Mouse (Mus musculus): ENCODE measurements around the gene Asphd1.
A peak's percentile ranks its signal among the peaks of the same experiment; 100 is the strongest.

Gene Asphd1

DNA sequence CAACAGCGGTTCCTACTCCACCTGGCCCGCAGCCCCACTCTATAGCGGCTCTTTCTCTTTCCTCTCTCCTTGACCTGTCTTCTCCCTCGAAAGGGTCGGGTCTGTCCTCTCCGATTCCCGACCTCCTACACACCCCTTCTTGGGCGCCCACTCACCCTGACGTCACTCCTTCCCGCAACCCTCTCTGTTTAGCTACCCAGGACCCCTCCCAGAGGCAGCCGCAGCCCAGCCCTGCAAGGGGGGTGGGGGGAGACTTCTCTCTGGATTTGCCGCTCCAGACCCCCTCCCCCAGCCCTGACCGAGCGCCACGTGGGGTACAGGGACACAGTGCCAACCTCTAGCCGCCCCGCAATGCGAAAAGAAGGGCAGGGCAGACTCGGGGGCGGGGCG, at the start of gene Asphd1:
TSS of gene Asphd1 (minus strand) at position 180 of the 390 bp plus-strand sequence.
- peak; percentile 5; the same call in 1 of the 2 replicates for ATAC-seq (ENCODE audit: insufficient number of reproducible peaks, low FRiP score, low TSS enrichment)

GRCm38 (mm10) chr7:126996449-126996848, 47.1 kb upstream of the Asphd1 start:
- ATAC-seq (ENCODE audit: insufficient number of reproducible peaks, low FRiP score, low TSS enrichment) = no peak

DNA sequence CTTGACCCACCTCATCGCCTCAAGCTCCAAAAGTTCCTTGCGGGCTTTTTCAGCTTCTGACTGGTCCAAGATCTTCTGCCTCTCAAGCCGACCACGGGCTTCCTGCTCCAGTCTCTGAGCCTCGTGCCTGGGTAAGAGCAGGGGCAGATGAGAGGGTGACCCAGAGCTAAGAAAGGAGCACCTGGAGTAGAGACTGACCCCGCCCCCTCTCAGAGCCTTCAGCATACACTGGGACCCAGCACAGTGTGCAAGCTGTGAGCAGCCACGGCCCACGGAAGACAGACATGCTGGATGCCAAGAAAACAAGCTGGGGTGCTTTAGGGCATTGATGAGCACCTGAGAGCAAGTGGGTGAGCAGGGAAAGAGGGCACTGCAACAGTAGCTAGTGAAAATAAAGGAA, 39.4 kb upstream of the Asphd1 start:
- no peak for ATAC-seq (ENCODE audit: insufficient number of reproducible peaks, low FRiP score, low TSS enrichment)

DNA sequence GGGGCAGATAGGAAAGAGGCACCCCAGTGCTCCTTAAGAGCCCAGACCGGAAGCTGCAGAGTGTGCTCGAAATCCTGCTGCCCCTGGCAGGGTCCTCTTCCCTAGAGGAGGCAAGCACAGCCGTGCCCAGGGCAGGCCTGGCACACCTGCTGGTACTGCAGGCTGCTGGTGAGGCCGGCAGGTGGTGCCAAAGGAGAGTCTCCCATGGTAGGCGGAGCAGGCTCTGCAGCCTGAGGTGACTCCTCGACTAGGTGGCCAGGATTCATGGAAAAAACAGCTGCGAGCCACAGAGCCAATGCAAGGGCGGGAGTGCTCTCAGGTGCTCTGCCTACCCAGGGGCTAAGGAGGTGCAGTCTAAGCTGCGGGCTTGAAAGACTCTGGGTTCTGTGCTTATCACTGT, 36.9 kb upstream of the Asphd1 start:
- ATAC-seq (ENCODE audit: insufficient number of reproducible peaks, low FRiP score, low TSS enrichment) = peak; percentile 81

DNA sequence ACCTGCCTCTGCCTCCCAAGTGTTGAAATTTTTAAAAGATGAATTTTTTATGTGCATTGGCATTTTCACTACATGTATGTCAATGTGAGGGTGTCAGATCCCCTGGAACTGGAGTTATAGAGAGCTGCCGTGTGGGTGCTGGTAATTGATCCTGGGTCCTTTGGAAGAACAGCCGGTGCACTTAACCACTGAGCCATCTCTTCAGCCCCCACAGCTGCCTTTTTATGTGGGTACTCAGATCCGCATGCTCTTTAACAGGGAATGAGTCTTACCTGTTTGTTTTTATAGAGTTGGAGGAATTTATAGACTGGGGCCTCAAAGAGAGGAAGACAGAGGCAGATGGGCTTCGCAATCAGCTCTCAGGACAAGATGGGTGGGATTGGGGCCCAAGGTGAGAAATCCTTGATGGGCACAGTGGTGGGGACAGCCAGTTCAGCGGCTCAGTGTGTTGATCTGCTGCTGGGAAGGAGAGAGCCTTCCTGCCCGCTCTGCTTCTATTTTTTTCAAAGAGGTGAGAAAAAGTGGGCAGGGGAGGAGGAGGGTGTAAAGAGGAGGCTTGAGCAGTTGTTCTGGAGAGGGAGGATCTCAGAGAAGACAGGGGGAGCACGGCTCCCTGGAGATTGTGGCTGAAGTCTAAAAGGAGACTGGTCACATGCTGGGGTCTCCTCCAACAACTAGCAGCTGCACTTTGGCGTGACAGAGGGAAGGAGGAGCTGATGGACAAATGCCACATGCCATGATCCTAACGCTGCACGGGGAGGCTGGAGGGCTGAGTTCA, 35.5 kb upstream of the Asphd1 start:
- no peak for ATAC-seq (ENCODE audit: insufficient number of reproducible peaks, low FRiP score, low TSS enrichment)

DNA sequence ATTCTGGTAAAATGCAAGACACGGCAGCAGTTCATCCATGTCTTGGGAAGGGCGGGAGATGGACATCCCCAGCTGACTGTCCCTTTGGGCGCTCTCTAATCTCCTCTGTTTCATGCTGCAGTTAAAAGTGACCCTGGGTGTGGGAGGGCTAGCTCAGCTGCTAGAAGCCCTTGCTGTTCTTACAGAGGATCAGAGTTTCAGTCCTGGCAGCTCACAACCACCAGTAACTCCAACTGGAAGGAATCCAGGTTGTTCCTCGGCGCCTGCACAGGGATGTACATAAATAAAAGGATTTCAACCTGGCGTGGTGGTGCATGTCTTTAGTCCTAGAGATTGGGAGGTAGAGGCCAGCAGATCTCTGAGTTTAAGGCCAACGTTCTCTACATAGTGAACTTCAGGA, 33.7 kb upstream of the Asphd1 start:
- ATAC-seq (ENCODE audit: insufficient number of reproducible peaks, low FRiP score, low TSS enrichment) = no peak

GRCm38 (mm10) chr7:126982054-126982453, 32.7 kb upstream of the Asphd1 start:
- ATAC-seq (ENCODE audit: insufficient number of reproducible peaks, low FRiP score, low TSS enrichment) = no peak

- no peak for ATAC-seq (ENCODE audit: insufficient number of reproducible peaks, low FRiP score, low TSS enrichment)
These were observed 32.2 kb upstream of the Asphd1 start for GRCm38 (mm10) chr7:126981601-126982000.

- ATAC-seq (ENCODE audit: insufficient number of reproducible peaks, low FRiP score, low TSS enrichment) = no peak
These were observed 29.5 kb upstream of the Asphd1 start for GRCm38 (mm10) chr7:126978841-126979240.

DNA sequence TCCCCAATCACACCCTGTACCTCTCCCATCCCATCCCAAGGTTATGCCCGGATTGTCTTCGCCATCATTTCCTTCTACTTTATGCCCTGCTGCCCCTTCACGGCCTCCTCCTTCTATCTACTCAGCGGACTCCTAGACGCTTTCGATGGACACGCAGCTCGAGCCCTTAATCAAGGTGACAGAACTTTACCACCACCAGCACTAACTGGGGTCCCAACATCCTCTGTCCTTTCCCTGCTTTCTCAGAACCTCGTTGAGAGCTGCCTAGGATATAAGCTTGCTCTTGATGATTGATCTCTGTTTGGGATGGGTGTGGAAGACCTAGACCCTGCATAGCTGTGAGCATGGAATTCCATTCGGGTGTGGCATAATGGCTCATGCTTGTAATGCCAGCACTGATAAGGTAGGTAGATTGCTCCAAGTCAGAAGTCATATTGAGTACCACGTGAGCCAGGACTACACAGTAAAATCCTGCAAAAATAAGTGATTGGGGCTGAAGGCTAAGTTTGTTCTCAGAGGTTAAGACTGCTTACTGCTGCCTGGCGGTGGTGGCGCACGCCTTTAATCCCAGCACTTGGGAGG, 27.6 kb upstream of the Asphd1 start:
- ATAC-seq (ENCODE audit: insufficient number of reproducible peaks, low FRiP score, low TSS enrichment) = no peak

- ATAC-seq (ENCODE audit: insufficient number of reproducible peaks, low FRiP score, low TSS enrichment) = peak; percentile 93
These were observed 26.8 kb upstream of the Asphd1 start, which contains the start of gene Cdiptos for GRCm38 (mm10) chr7:126975950-126976866. Gene Cdiptos, minus strand, starts transcription at chr7:126976098.

DNA sequence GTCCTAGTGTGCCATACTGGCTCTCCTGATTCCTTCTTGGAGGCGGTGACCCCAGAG, 26.3 kb upstream of the Asphd1 start, which contains the start of gene Cdipt:
TSS of gene Cdipt (plus strand) at position 22 of the 57 bp plus-strand sequence.
- ATAC-seq (ENCODE audit: insufficient number of reproducible peaks, low FRiP score, low TSS enrichment) = no peak

- no peak for ATAC-seq (ENCODE audit: insufficient number of reproducible peaks, low FRiP score, low TSS enrichment)
These were observed 26.1 kb upstream of the Asphd1 start for GRCm38 (mm10) chr7:126975493-126975892.

- no peak for ATAC-seq (ENCODE audit: insufficient number of reproducible peaks, low FRiP score, low TSS enrichment)
These were observed 18.0 kb upstream of the Asphd1 start for GRCm38 (mm10) chr7:126967361-126967760.

DNA sequence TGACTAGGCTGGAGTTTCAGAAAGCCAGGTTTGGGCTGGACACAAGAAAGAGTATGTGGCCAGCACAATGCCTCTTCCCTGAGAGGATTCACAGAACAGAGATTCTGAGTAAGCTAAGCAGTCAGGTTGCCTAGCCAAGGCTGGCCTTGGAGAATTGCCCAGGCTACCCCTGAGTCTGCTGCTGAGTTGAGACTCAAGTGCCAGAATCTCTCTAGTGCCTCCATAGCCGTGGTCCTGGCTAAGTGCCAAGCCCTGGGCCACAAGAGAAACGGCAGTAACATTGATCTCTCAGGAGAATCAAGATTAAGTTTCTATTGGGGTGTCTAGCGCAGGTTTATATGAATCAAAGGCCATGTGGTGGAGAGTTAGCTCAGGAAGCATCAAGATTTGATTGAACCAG, 16.2 kb upstream of the Asphd1 start:
- no peak for ATAC-seq (ENCODE audit: insufficient number of reproducible peaks, low FRiP score, low TSS enrichment)

DNA sequence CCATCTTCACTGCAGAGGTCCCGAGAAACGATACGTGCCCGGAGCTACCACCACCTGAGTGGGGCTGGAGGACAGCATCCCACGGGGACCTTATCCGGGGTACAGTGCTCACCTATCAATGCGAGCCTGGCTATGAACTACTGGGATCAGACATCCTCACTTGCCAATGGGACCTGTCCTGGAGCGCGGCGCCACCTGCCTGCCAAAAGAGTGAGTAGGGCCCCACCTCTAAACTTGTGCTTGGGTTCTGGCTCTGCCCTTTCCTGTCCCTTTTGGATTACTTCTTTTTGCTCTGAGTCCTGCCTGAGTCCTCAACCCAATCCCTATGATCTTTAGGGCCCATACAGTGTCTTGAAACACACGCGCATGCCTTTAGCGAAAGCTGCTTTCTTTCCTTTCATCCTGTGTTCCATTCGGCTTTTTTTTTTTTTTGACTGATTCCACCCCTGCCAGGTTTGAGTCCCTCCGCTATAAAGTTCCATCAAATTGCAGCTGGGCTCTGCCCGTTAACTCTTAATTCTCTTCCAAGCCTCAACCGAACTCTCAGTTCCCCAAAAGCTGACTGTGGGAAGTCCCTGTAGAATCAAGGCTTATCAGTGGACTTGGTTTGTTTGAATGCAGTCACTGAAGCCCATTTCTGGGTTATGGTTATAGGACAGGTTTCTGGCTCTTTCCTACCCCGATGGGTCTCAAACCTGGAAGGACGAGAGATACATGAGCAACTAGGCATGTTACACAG, 14.3 kb upstream of the Asphd1 start:
- no peak for ATAC-seq (ENCODE audit: insufficient number of reproducible peaks, low FRiP score, low TSS enrichment)

GRCm38 (mm10) chr7:126961965-126962364, 12.6 kb upstream of the Asphd1 start:
- no peak for ATAC-seq (ENCODE audit: insufficient number of reproducible peaks, low FRiP score, low TSS enrichment)

GRCm38 (mm10) chr7:126961095-126961494, 11.7 kb upstream of the Asphd1 start:
- no peak for ATAC-seq (ENCODE audit: insufficient number of reproducible peaks, low FRiP score, low TSS enrichment)

DNA sequence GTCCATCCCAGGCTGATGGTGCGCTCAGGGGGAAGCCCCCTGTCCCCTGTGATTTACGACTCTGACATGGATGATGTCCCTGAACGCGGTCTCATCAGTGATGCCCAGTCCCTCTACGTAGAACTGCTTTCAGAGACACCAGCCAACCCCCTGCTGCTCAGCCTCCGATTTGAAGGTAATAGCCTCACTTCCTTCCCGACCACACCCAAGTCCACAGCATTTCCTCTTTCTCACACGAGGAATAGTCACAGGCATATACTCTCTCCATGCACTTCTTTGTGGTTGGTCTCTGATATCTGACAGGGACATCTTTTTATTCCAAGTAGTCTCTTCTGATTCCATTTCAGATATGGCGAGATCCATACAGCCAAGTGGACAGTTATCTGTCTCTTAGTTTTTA, 10.4 kb upstream of the Asphd1 start:
- ATAC-seq (ENCODE audit: insufficient number of reproducible peaks, low FRiP score, low TSS enrichment) = no peak

DNA sequence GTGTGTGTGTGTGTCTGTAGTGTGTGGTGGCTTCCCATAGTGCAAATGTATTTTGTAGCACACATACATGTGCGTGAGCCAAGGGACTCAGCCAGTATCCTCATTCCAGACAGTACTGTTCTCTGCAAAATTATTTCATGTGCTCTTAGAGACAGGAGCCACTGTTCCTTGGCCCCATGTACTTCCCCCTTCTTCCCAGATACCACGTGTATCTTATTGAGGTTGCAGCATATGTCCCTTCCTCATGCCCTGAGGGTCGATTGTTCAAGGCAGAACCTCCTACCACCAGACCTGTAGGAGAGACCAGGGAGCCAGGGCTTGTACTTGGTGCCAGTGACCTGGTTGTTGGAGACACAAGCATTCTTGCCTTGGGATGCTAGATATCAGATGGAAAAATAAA, 5.7 kb upstream of the Asphd1 start:
- no peak for ATAC-seq (ENCODE audit: insufficient number of reproducible peaks, low FRiP score, low TSS enrichment)

DNA sequence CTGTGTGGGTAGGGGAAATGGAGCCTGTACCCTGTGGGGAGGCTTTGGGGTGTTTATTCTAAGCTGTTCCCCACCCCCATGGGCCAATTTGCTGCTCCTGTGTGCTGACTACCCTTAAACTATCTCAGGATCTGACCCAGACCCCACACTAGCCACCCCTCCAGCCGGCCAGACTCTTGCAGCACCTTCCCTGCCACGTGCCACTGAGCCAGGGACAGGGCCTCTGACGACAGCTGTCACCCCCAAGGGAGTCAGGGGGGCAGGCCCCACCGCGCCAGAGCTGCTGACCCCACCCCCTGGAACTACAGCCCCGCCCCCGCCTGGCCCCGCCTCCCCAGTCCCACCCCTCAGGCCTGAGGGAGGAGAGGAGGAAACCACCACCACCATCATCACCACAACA, 3.3 kb upstream of the Asphd1 start:
- no peak for ATAC-seq (ENCODE audit: insufficient number of reproducible peaks, low FRiP score, low TSS enrichment)
